Mouse (Mus musculus) cerebellum, adult 9-11 months (tissue): ENCODE measurements around the gene Cdk9.

Experiments used
- DNase-seq: peaks from one replicate; pipeline ENCODE4 v3.0.0; 2022

Gene Cdk9

DNA sequence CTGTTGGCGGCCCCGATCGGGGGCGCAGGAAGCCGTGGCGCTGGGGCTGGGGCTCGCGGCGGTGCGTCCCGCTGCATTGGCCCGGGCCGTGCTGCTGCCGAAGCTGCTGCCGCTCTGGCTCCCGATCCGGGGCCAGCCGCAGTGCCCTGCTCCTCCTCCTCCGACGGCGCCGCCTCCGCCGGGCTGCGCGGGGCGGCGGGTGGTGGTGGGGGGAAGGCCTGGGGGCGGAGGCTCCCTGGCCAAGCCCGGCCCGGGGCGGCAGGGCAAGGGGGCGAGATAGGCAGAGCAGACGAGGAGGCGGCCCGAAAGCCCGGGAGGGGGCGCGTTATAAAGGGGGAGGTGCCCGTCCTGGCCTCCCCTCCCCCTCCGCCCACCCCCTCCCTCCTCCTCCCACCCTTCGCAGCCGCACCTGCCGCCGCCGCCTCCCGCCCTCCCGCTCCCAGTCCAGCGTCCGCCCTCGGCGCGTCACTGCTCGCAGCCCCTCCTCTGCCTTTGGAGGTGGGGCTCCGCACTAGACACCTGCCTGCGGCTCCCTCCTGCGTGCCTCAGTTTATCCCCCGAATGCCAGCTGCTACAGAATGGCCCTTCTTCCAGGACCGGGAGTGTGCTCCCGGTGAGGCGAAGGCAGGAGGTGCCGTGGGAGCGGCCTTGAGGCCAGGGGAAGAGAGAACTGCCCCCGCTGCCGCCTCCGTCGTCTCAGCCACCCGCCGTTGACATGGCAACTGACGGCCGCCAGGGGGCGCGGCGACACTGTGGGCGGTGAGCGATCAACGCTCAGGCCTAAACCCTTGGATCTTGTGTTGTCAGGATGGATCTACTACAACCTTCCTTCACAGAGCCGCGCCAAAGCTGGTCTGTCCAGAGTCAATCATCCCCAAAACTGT lies at the start of gene Cdk9:
Gene Cdk9, minus strand, starts transcription at position 143 of the 884 bp plus-strand sequence.
- peak; percentile 95 for DNase-seq

- no peak for DNase-seq
Observed at GRCm38 (mm10) chr2:32761859-32762258, 49.0 kb upstream of the Cdk9 start.

GRCm38 (mm10) chr2:32761361-32761760 lies 48.5 kb upstream of the Cdk9 start:
- DNase-seq, result no peak

- no peak for DNase-seq
Observed at GRCm38 (mm10) chr2:32759001-32759400, 46.1 kb upstream of the Cdk9 start.

- DNase-seq, result no peak
Observed at GRCm38 (mm10) chr2:32758503-32758902, 45.6 kb upstream of the Cdk9 start.

DNA sequence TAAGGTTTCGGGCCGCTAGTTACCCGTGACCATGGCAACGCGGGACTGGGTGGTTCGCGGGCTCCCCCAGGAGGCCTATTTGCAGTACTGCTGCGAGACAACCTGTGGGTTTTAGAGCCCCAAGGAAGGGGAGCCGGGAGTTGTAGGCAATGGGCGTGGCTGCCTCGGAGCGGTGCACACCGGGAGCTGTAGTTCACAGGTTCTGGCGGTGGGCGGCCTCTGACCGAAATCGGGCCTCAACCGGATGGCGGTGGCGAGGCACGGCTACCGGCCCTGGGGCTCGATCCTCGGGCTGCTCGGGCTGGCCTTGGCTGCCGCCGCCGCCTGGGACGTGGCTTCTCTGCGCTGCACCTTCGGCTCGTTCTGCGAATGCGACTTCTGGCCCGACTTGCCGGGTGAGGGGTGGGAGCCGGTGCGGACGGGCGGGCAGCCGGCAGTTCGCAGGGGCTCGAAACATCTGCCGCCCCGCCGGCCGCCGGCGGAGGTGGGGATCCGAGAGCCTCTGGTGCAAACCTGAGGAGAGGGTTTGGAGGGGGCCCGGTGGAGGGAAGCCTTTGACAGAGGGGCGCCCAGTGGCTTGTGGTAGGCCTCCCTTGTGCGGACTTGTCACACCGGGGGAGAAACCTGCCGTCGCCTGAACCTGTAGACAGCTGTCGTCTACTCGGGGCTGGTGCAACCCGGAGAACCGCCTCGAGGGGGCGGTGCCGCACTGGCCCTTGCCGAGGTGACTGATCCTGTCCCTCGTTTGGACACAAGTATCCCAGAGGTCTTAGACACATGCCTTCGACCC lies 44.4 kb upstream of the Cdk9 start, which contains the start of gene Tor2a:
Gene Tor2a, plus strand, starts transcription at position 179 of the 790 bp plus-strand sequence.
- DNase-seq, result peak; percentile 97

- DNase-seq, result no peak
Observed at GRCm38 (mm10) chr2:32756674-32757055, 43.8 kb upstream of the Cdk9 start.

GRCm38 (mm10) chr2:32752181-32752580 lies 39.3 kb upstream of the Cdk9 start:
- no peak for DNase-seq

DNA sequence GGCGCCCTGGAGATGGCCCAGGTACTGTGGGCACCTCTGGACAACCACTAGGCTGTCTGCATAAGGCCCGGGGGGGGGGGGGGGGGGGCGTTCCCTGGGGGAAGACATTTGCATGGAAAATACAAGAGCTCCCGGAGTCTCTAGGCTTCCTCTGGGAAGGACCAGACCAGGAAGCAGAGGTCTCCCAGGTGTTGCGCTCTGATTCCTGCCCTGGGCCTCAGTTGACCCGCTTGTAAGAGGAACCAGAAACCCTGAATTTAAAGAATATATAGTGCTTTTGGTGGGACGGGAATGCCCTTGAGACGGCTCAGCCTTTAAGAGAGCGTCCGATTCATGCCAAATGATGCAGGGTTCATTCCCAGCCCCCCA lies 38.8 kb upstream of the Cdk9 start:
- no peak for DNase-seq

DNA sequence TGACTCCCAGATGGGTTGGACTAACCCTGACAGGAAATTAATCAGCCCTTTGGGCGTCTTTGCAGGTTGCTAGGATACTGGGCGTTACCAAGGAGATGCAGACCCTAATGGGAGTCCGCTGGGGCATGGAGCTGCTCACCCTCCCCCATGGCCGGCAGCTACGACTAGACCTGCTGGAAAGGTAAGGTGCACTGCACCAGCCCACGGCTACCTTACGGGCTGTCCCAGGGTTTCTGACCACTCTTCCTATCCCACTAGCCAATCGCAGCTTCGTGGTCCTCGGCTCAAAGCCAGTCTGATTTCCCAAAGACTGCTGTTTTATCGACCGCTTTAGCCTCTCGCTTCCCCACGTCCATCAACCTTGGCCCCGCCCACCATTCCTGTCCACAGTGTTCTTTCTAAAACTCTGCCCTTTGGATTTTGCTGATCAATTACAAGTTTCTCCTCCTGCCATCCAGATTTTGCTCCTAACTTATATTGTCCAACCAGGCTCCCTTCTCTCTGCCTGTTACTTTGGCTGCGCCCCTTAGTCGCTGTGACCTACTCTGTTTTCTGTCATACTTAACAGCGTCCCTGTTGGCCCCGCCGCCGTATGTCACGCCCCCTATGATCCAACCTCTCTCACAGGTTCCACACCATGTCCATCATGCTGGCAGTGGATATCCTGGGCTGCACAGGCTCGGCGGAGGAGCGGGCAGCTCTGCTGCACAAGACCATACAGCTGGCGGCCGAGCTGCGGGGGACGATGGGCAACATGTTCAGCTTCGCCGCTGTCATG lies 38.2 kb upstream of the Cdk9 start:
- DNase-seq, result no peak

GRCm38 (mm10) chr2:32750199-32750598 lies 37.3 kb upstream of the Cdk9 start:
- DNase-seq, result no peak

GRCm38 (mm10) chr2:32749082-32749481 lies 36.2 kb upstream of the Cdk9 start:
- no peak for DNase-seq

DNA sequence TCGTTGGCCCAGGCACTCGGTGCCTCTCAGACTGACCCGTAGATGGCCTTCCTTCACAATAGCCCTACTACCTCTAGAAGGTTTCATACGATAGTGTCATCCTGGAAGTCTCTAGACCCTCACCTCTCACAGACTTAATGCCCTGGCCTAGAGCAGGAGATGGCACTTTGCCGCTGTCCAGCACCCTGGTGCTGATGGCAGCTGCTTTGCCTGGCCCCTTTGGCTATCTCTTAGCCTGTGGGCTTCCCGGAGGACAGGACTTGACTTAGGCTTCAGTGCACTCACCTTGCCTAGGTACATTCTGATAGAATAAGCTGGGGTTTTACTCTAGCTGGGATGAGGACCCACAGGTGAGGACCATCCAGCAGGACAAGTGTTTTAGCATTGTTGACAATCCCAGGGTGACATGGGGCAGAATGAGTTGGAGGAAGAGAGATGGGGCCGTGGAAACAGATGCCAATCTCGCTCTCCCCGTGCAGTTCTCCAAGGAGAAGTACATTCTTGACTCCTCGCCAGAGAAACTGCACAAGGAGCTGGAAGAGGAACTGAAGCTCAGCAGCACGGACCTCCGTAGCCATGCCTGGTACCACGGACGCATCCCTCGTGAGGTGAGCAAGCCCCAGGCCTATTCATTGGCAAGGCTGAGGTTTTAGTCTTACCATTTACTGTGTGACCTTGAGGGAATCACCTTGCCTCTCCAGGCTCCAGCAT lies 31.6 kb upstream of the Cdk9 start:
- peak; percentile 40 for DNase-seq

GRCm38 (mm10) chr2:32742173-32742531 lies 29.3 kb upstream of the Cdk9 start:
- peak; percentile 93 for DNase-seq

DNA sequence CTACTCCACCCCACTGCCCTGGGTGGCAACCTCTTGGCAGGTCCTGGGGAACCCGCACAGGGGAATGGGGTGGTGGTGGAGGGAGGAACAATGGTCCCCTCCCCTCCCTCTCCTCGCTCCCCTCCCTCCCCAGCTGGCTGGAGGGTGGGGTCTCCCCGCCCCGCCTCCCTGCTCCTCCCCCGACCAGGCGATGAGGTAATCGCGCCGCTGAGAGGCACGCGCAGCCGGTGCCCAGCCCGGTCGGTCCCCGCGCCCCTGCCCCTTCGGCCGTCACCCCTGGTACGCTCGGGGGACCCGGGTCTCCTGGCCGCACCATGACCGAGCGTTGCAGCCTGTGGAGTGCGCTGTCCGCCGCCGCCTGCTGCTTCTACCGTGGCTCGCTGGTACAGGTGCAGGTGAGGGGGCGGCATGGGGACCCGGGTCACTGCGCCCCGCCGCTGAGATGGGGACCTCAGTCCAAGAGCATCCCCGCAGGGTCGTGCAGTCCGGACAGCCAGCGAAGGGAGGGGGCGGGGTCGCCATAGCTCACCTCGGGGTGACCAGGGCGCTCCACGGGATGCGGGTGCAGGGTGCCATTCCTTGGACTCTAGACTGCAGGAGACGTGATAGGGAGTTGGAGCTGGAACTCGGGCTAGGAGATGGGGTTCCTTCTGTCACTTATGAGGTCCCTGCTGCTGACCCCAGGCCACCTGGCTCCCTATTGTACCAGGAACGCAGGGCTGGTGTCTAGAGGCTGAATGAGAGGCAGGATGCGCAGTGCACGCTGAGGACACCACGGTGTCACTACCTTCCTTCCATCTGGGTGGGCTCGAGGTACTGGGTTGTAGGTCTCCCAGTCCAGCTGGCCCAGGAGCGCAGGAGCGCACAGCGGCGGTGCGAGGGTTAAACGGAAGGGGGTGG lies 28.6 kb upstream of the Cdk9 start:
- DNase-seq, result peak; percentile 83

DNA sequence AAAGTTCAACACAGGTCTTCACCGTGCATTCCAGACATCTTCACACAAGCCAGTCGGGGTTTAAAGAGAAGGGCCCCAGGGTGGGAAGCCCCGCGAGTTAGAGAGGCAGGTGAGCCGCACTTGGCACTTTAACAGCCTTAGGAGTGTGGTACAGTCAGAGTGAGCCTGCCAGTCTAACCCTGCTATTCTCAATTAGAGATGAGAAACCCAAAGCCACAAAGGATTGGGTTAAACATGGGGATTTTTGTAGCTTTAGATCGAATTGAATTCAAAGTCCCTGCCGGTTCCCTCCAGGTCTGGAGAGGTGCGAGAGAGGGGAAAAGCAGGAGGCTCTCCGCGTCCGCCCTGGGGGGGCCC lies 28.0 kb upstream of the Cdk9 start, which contains the start of gene 6330409D20Rik:
Gene 6330409D20Rik, minus strand, starts transcription at position 101 of the 357 bp plus-strand sequence.
- no peak for DNase-seq

GRCm38 (mm10) chr2:32739311-32739710 lies 26.4 kb upstream of the Cdk9 start:
- DNase-seq, result no peak

GRCm38 (mm10) chr2:32737008-32737407 lies 24.1 kb upstream of the Cdk9 start:
- DNase-seq, result no peak

DNA sequence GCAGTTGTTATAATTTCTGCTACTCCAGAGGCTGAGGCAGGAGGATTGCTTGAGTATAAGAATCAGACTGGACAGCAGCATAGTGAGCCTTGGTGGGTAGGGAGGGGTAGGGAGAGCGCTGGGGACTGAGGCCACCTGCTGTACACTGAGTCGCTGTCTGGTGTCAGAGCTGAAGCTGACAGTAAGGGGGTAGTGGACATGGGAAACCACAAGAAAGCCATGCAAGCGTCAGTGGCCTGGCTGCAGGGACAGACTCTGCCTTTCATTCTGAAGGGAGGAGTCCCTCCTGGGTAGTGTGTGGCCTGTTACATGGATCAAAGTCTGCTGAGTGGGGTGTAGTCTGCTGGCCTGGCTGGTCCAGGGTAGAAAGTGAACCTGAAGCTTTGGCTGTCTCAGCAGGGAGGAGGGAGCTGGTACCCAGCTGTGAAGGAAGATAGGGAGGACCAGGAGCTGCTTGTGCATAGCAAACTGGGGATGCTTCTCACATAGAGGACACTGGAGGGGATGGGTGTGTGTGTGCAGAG lies 23.5 kb upstream of the Cdk9 start:
- DNase-seq, result no peak

DNA sequence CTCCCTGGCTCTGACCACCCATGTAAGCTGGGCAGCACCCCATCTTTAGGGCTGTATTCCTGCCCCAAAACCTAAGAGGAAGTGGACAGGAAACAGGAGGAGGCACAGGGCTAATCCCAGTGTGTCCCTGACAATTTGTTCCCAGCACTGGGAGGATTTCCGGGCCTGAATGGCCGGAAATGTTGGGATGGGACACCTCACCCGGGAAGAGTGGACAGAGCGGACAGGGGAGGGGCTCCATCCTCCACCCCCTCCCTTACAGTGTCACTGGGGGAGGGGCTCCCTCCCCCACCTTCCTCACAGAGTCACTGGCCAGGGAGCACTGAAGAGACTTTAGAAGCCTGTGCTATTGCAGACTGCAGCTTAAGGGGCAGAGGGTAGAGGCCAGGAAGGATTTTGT lies 22.1 kb upstream of the Cdk9 start:
- no peak for DNase-seq

GRCm38 (mm10) chr2:32734480-32734879 lies 21.6 kb upstream of the Cdk9 start:
- no peak for DNase-seq
